Mouse (Mus musculus) brain, embryonic 14.5 days (tissue): ENCODE measurements around the gene Defa30. TPM values are rescaled to one million over a fixed set of nuclear protein-coding genes. Genes with fewer than 3 reads are reported as not detected.
"Not testable (repeated sequence)": the region's sequence is repeated elsewhere in the genome, so short reads cannot be mapped to it uniquely, and the experiment has no call there.

Experiments used
- DNase-seq: peaks from one replicate; pipeline ENCODE4 v3.0.0-alpha.2; 2011; ENCODE audit warnings: low read depth
- CTCF ChIP-seq: fragments of 200-500 bp; IDR thresholded peaks from 2 replicates; pipeline ENCODE4 v1.5.1; 2012; ENCODE audit warnings: inconsistent platforms, mild to moderate bottlenecking, moderate library complexity, borderline replicate concordance; ENCODE audit not compliant: insufficient read depth, insufficient read length; ENCODE audit errors: extremely low read depth
- POLR2A ChIP-seq: fragments of 200-500 bp; IDR thresholded peaks from 2 replicates; pipeline ENCODE4 v1.6.1; 2012; ENCODE audit warnings: mild to moderate bottlenecking, inconsistent platforms, borderline replicate concordance; ENCODE audit not compliant: poor library complexity, insufficient read depth, insufficient read length, severe bottlenecking; ENCODE audit errors: extremely low read depth
- polyA plus RNA-seq: library from polyadenylated mRNA; depleted of rRNA; stranded (reverse); fragments of >200 nt; gene quantifications from 2 replicates; pipeline ENCODE4 v1.2.3, GENCODE M21; 2012; rRNA removed

Gene Defa30
- polyA plus RNA-seq = not detected in 2 replicates

GRCm38 (mm10) chr8:21134342-21134741 lies at the start of gene Defa30:
Gene Defa30, plus strand, starts transcription at chr8:21134642.
- not testable (repeated sequence) for DNase-seq

- no peak for DNase-seq
- no peak for TF ChIP-seq POLR2A
- no peak for TF ChIP-seq CTCF
These were observed 41.3 kb upstream of the Defa30 start for GRCm38 (mm10) chr8:21093106-21093505.

DNA sequence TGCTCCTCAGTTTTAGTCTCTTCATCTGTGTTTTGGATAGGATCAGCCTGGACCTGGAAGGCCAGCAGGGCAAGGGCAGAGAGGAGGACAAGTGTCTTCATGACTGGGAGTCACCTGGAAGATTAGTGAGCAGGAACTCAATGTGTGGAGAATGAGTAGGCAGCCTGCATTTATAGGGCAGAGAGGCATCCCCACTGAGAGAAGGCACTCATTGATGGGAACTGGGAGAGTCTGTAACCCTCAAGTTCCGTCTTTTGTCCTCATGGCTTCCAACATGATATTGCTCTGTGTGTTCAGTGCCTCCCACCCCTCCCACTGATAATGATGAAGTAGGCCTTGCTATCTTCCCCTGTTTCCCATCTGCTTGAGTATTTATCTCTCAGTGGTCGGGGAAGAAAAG lies 38.5 kb upstream of the Defa30 start, which contains the start of gene Gm14851:
Gene Gm14851 (minus strand): TSS at position 101 of the 400 bp plus-strand sequence.
- not testable (repeated sequence) for DNase-seq

DNA sequence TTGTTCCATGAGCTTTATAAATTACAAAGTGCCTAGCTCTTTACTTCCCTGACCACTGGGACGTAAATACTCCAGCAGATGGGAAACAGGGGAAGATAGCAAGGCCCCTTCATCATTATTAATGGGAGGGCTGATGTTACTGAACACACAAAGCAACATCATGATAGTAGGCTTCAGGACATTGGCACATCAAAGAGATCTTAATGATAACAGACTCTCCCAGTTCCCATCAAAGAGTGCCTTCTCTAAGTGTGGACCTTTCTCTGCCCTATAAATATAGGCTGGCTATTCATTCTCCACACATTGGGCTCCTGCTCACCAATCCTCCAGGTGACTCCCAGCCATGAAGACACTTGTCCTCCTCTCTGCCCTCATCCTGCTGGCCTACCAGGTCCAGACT lies 27.5 kb downstream of the Defa30 start, which contains the start of gene Defa22:
Gene Defa22 (plus strand): TSS at position 301 of the 400 bp plus-strand sequence.
- DNase-seq = not testable (repeated sequence)

Other genes with a start within 250 kb of the Defa30 start
- not detected in 2 replicates for gene Defb33, start 242.0 kb upstream of the Defa30 start, polyA plus RNA-seq
- gene Gm15056, start 232.0 kb upstream of the Defa30 start, polyA plus RNA-seq = not detected in 2 replicates
- not detected in 2 replicates for gene Gm6040, start 212.6 kb upstream of the Defa30 start, polyA plus RNA-seq
- gene AY761185, start 189.9 kb upstream of the Defa30 start, polyA plus RNA-seq = not detected in 2 replicates
- gene Defa21, start 109.1 kb upstream of the Defa30 start, polyA plus RNA-seq = not detected in 2 replicates
- not detected in 2 replicates for gene Defa23, start 79.6 kb upstream of the Defa30 start, polyA plus RNA-seq
- gene Defa35, start 69.6 kb upstream of the Defa30 start, polyA plus RNA-seq = not detected in 2 replicates
- not detected in 2 replicates for gene Defa25, start 50.2 kb upstream of the Defa30 start, polyA plus RNA-seq
- not detected in 2 replicates for gene Gm14851, start 38.6 kb upstream of the Defa30 start, polyA plus RNA-seq
- 0.35 TPM in 1 of 2 replicates, not detected in the other for gene Defa22, start 27.6 kb downstream of the Defa30 start, polyA plus RNA-seq
- not detected in 2 replicates for gene Defa31, start 57.0 kb downstream of the Defa30 start, polyA plus RNA-seq
- not detected in 2 replicates for gene Gm15293, start 66.9 kb downstream of the Defa30 start, polyA plus RNA-seq
- gene Gm15292, start 115.1 kb downstream of the Defa30 start, polyA plus RNA-seq = not detected in 2 replicates
- gene Defa27, start 180.9 kb downstream of the Defa30 start, polyA plus RNA-seq = not detected in 2 replicates
- gene Defa29, start 192.4 kb downstream of the Defa30 start, polyA plus RNA-seq = not detected in 2 replicates
- not detected in 2 replicates for gene Defa2, start 243.9 kb downstream of the Defa30 start, polyA plus RNA-seq